Mouse (Mus musculus) brain, embryonic 14.5 days (tissue): ENCODE data around the gene Efcab5.

Experiments used
- CTCF ChIP-seq: fragments of 200-500 bp; IDR thresholded peaks from 2 replicates; pipeline ENCODE4 v1.5.1; 2012; ENCODE audit warnings: inconsistent platforms, mild to moderate bottlenecking, moderate library complexity, borderline replicate concordance; ENCODE audit not compliant: insufficient read depth, insufficient read length; ENCODE audit errors: extremely low read depth
- POLR2A ChIP-seq: fragments of 200-500 bp; IDR thresholded peaks from 2 replicates; pipeline ENCODE4 v1.6.1; 2012; ENCODE audit warnings: mild to moderate bottlenecking, inconsistent platforms, borderline replicate concordance; ENCODE audit not compliant: poor library complexity, insufficient read depth, insufficient read length, severe bottlenecking; ENCODE audit errors: extremely low read depth

DNA sequence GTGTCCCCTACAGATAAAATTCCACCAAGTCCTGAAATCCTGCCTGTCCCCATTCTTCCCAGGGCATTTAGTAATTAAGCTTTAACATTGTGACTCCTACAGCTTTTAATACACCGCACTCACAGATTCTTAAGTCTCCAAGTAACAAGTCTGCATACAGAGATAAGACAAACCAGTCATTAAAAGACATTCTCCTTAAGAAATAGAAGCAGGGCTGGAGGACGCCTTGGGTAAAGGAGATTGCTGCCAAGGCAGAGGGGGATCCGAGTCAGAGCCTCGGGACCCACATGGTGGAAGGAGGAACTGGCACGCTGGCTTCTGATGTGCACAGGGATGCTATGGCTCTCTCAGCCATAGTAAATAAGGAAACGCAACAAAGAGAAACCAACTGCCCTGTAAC, 48.8 kb downstream of the Efcab5 start:
- TF ChIP-seq CTCF (no peak), POLR2A (no peak)
